In genomic region chr4:102762075-102762474, GRCm38 (mm10) we compare ENCODE assay signal across 19 mouse cellular contexts. TPM values are rescaled to one million over a fixed set of nuclear protein-coding genes. Genes with fewer than 3 reads are reported as not detected.
A peak's percentile ranks its signal among the peaks of the same experiment; 100 is the strongest.
DNase-seq lines count a peak whose midpoint lies in the region; ATAC-seq lines count a peak whose summit lies in the region.
"Had no signal": no experiment of that assay in that cellular context is flagged by ENCODE, and none has a peak within 500 bp of the region (broad histone marks: within the 10 kb centered on the region; RNA-seq: fewer than 3 reads in every experiment).

No protein-coding gene starts in this region.

- no peak for ATAC-seq in neural tube, embryonic 11.5 days (ENCODE audit: insufficient read depth, low FRiP score, low TSS enrichment)
- peak; percentile 55 for ATAC-seq in megakaryocyte, adult 5-6 weeks (ENCODE audit: poor library complexity, severe bottlenecking)
- no peak for ATAC-seq in erythroblast, adult 5-6 weeks (replicated peaks; ENCODE audit: low FRiP score, poor library complexity, severe bottlenecking)

- DNase-seq in cerebellum, adult 9-10 months = peak; percentile 24
- no peak for DNase-seq in cerebellum, adult 18-20 months
- no peak for DNase-seq in neural tube, embryonic 11.5 days (ENCODE audit: low spot score)
- no peak for DNase-seq in neural tube, embryonic 10.5 days (ENCODE audit: extremely low spot score, low spot score)
- no peak for DNase-seq in frontal cortex, postnatal 36 days (ENCODE audit: low spot score in 2 of 2)
- no peak for DNase-seq in adrenal gland, postnatal 10 days
- DNase-seq: adrenal gland, adult 2 months; cerebellum, adult 11 months; gastrocnemius, postnatal 10 days; kidney, adult 11 months; lung, adult 18-20 months; right cerebral cortex, adult 18-20 months; thymus, postnatal 4 days had no signal

- 91% methylated on average over 7 of the region's 7 CpGs for WGBS in neural tube, embryonic 11.5 days

- H3K9ac ChIP-seq in neural tube, embryonic 11.5 days (ENCODE audit: low read length) = no peak overlapping the region
- H3K9ac ChIP-seq: embryonic facial prominence, embryonic 12.5 days; heart, embryonic 15.5 days; limb, embryonic 12.5 days had no signal

- H3K9me3 ChIP-seq in neural tube, embryonic 11.5 days (ENCODE audit: control insufficient read depth, low read length) = no peaks in the 10 kb centered on the region
- H3K9me3 ChIP-seq: embryonic facial prominence, embryonic 12.5 days; heart, embryonic 15.5 days; limb, embryonic 12.5 days had no signal

- H3K4me2 ChIP-seq in neural tube, embryonic 11.5 days (ENCODE audit: low read depth) = peak overlapping the region; percentile 21; the same call in 1 of the 2 replicates
- H3K4me2 ChIP-seq: heart, embryonic 15.5 days; limb, embryonic 12.5 days had no signal

- no peak overlapping the region for H3K4me3 ChIP-seq in neural tube, embryonic 11.5 days (ENCODE audit: low read depth, low read length)
- H3K4me3 ChIP-seq: embryonic facial prominence, embryonic 12.5 days; heart, embryonic 15.5 days; limb, embryonic 12.5 days had no signal

- H3K4me1 ChIP-seq in neural tube, embryonic 11.5 days (ENCODE audit: control insufficient read depth, insufficient read depth, low read length) = no peaks in the 10 kb centered on the region

- H3K27me3 ChIP-seq in neural tube, embryonic 11.5 days (ENCODE audit: control insufficient read depth, insufficient read depth, low read length) = no peaks in the 10 kb centered on the region
- H3K27me3 ChIP-seq: embryonic facial prominence, embryonic 12.5 days; limb, embryonic 12.5 days had no signal

- H3K27ac ChIP-seq in neural tube, embryonic 11.5 days (ENCODE audit: low read depth, low read length) = no peak overlapping the region
- H3K27ac ChIP-seq: embryonic facial prominence, embryonic 12.5 days; heart, embryonic 15.5 days; limb, embryonic 12.5 days had no signal

- H3K36me3 ChIP-seq in neural tube, embryonic 11.5 days (ENCODE audit: control insufficient read depth, insufficient read depth, low read length) = no peaks in the 10 kb centered on the region
- H3K36me3 ChIP-seq: embryonic facial prominence, embryonic 12.5 days; G1E; heart, embryonic 15.5 days; limb, embryonic 12.5 days had no signal

RNA-seq across cellular contexts. Expression of gene Sgip1, which starts 21.0 kb away (rescaled TPM):
- polyA plus RNA-seq in neural tube, embryonic 11.5 days (2014; fragmentation: Nextera tagmentation; extraction: Ambion mirVana) = 18.0 and 20.0 TPM in 2 replicates
- total RNA-seq in megakaryocyte, adult 5-6 weeks (2015) = 0.85 and 2.0 TPM in 2 replicates
- total RNA-seq in megakaryocyte, adult 5-6 weeks (2017) = 1.3 and 2.3 TPM in 2 replicates
- total RNA-seq in adrenal gland, postnatal 10 days (2021) = 10 to 100 TPM in 1 of 2 experiments, 1 to 10 TPM in 1; 9.2 to 14.2 TPM
- total RNA-seq in erythroblast, adult 5-6 weeks (2015; ENCODE audit: low replicate concordance) = 0.84 and 3.1 TPM in 2 replicates
- 0.60 and 0.84 TPM in 2 replicates for total RNA-seq in erythroblast, adult 5-6 weeks (2017; ENCODE audit: low replicate concordance)
- polyA plus RNA-seq: G1E had no signal
